Mouse (Mus musculus) CH12.LX (cell line): ENCODE results near the gene Tmppe.

Source experiments
- CTCF ChIP-seq, 2 experiments: IDR thresholded peaks in 1 of 2; conservative IDR thresholded peaks in 1 of 2; 2 replicates each; pipeline ENCODE4 v1.5.1; 2011 to 2012; ENCODE audit warnings: low read depth in 2 of 2, low read length in 2 of 2, improper control_type of control experiment in 1 of 2, inconsistent platforms in 1 of 2, mild to moderate bottlenecking in 1 of 2, moderate library complexity in 1 of 2
- ETS1 ChIP-seq: conservative IDR thresholded peaks from 2 replicates; pipeline ENCODE4 v1.6.1; 2012; ENCODE audit warnings: low read depth, mild to moderate bottlenecking, inconsistent platforms, low read length, improper control_type of control experiment, moderate library complexity
- GABPA ChIP-seq: IDR thresholded peaks from 2 replicates; pipeline ENCODE4 v1.6.1; 2012; ENCODE audit warnings: low read depth, low read length, improper control_type of control experiment, inconsistent platforms; ENCODE audit not compliant: insufficient replicate concordance
- NELFE ChIP-seq: IDR thresholded peaks from 2 replicates; pipeline ENCODE4 v1.6.1; 2011; ENCODE audit warnings: low read depth, low read length, improper control_type of control experiment
- POLR2A ChIP-seq: IDR thresholded peaks from 2 replicates; pipeline ENCODE4 v1.6.1; 2011; ENCODE audit warnings: low read depth, mild to moderate bottlenecking, improper control_type of control experiment, low read length
- RAD21 ChIP-seq: IDR thresholded peaks from 2 replicates; pipeline ENCODE4 v1.6.1; 2011; ENCODE audit warnings: low read depth, mild to moderate bottlenecking, low read length, improper control_type of control experiment, moderate library complexity
- USF2 ChIP-seq: conservative IDR thresholded peaks from 2 replicates; pipeline ENCODE4 v1.6.1; 2011; ENCODE audit warnings: low read depth, low read length, improper control_type of control experiment

DNA sequence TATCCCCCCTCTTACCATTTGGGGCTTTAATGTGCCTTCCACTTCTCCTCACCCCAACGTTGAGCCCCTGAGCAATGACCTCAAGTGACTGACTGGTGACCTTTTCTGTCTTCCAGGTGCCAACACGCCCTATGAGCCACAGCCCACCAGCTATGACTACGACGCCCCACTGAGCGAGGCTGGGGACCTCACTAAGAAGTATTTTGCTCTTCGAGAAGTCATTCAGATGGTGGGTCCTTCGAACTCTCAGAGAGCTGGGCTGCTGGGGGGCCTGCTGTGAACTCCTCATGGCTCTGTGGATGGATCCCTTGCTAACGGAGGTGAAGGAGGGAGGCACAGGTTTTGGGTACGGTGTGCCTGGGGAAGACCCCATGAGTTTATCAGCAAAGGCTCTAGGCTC is 42.0 kb downstream of the Tmppe start:
- no peak for TF ChIP-seq ETS1
- no peak for TF ChIP-seq NELFE
- no peak for TF ChIP-seq CTCF (conservative IDR thresholded peaks at IDR 0.05 in 1 of 2, IDR thresholded peaks at IDR 0.05 in 1 of 2; ENCODE audit: low read depth in 2 of 2, low read length in 2 of 2)
- no peak for TF ChIP-seq POLR2A
- TF ChIP-seq RAD21 = no peak
- no peak for TF ChIP-seq USF2
- no peak for TF ChIP-seq GABPA
